In the genomic region with DNA sequence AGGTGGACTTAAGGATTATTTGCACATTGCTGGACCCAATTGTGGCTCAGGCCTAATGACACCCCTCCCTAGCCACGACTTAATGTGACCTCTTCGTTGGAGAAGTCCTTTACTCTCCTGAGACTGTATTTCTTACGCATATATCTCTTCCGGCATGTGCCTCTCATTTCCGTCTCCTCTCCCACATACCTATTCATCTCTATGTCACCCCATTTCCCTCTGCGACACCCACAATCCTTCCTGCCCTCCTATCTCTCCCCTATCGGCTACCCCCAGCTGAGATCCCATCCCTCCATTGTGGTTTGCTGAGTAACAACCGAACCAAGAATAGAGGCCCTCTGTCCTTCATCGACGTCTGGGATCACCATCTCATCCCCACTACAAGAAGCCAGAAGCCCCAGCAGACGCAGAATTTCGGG, we compare ENCODE assay signal across 8 mouse cellular contexts. TPM values are rescaled to one million over a fixed set of nuclear protein-coding genes. Genes with fewer than 3 reads are reported as not detected.
DNase-seq lines count a peak whose midpoint lies in the region; ATAC-seq and TF ChIP-seq lines count a peak whose summit lies in the region.

No protein-coding gene starts in this region.

- peak overlapping the region; percentile 88 for H3K4me2 ChIP-seq in heart, embryonic 13.5 days
- peak overlapping the region; percentile 83 for H3K4me2 ChIP-seq in hindbrain, embryonic 15.5 days
- peak overlapping the region; percentile 54 for H3K4me2 ChIP-seq in midbrain, embryonic 14.5 days (ENCODE audit: low read length)

- H3K9me3 ChIP-seq in heart, embryonic 13.5 days = no peaks in the 10 kb centered on the region
- no peaks in the 10 kb centered on the region for H3K9me3 ChIP-seq in hindbrain, embryonic 15.5 days
- no peaks in the 10 kb centered on the region for H3K9me3 ChIP-seq in midbrain, embryonic 14.5 days (ENCODE audit: control insufficient read depth, low read length)

- H3K36me3 ChIP-seq in heart, embryonic 13.5 days = peaks cover 27% of the 10 kb centered on the region
- no peaks in the 10 kb centered on the region for H3K36me3 ChIP-seq in hindbrain, embryonic 15.5 days
- H3K36me3 ChIP-seq in midbrain, embryonic 14.5 days (ENCODE audit: control insufficient read depth, insufficient read depth, low read length) = no peaks in the 10 kb centered on the region

- peak overlapping the region; percentile 67 for H3K4me3 ChIP-seq in heart, embryonic 13.5 days
- peak overlapping the region; percentile 86 for H3K4me3 ChIP-seq in bone marrow macrophage, adult 2 months (ENCODE audit: insufficient read depth, low read length)
- H3K4me3 ChIP-seq in hindbrain, embryonic 15.5 days = peak overlapping the region; percentile 40
- peak overlapping the region; percentile 30 for H3K4me3 ChIP-seq in midbrain, embryonic 14.5 days (replicated peaks; ENCODE audit: low read depth, low read length)

- H3K27ac ChIP-seq in heart, embryonic 13.5 days (replicated peaks) = peak overlapping the region; percentile 87
- H3K27ac ChIP-seq in bone marrow macrophage, adult 2 months (ENCODE audit: insufficient read depth, low read depth, low read length) = peak overlapping the region; percentile 71
- H3K27ac ChIP-seq in hindbrain, embryonic 15.5 days (replicated peaks) = no peak overlapping the region
- H3K27ac ChIP-seq in midbrain, embryonic 14.5 days (replicated peaks; ENCODE audit: low read depth, low read length) = no peak overlapping the region

- 6% methylated on average over 12 of the region's 12 CpGs for WGBS in heart, embryonic 13.5 days
- 12% methylated on average over 12 of the region's 12 CpGs for WGBS in hindbrain, embryonic 15.5 days
- WGBS in midbrain, embryonic 14.5 days = 13% methylated on average over 12 of the region's 12 CpGs

- no peak for TF ChIP-seq POLR2A in bone marrow macrophage, adult 2 months (IDR thresholded peaks at IDR 0.05; ENCODE audit: borderline replicate concordance, low read depth, low read length)

- H3K9ac ChIP-seq in heart, embryonic 13.5 days = peak overlapping the region; percentile 88
- 0 out of 2 replicates have a peak overlapping the region, but pooled peaks have one; percentile 32 for H3K9ac ChIP-seq in hindbrain, embryonic 15.5 days
- H3K9ac ChIP-seq in midbrain, embryonic 14.5 days (replicated peaks; ENCODE audit: low read length) = no peak overlapping the region

- H3K4me1 ChIP-seq in heart, embryonic 13.5 days = peaks cover 34% of the 10 kb centered on the region
- peaks cover 17% of the 10 kb centered on the region for H3K4me1 ChIP-seq in bone marrow macrophage, adult 2 months (ENCODE audit: control insufficient read depth, insufficient read depth, low read length)
- peaks cover 31% of the 10 kb centered on the region for H3K4me1 ChIP-seq in hindbrain, embryonic 15.5 days (replicated peaks)
- H3K4me1 ChIP-seq in midbrain, embryonic 14.5 days (ENCODE audit: control insufficient read depth, insufficient read depth, low read length) = peaks cover 33% of the 10 kb centered on the region

- 0 out of 2 replicates have a peak, but pooled peaks have one; percentile 0 for ATAC-seq in heart, embryonic 13.5 days (ENCODE audit: extremely low read depth, insufficient number of reproducible peaks, low FRiP score, low TSS enrichment)
- no peak for ATAC-seq in hindbrain, embryonic 15.5 days (ENCODE audit: low FRiP score, low read depth)
- ATAC-seq in midbrain, embryonic 14.5 days (ENCODE audit: low FRiP score, low TSS enrichment) = no peak

- intact Hi-C loops in left cerebral cortex, postnatal 25 days (cut with DNase I) = loop anchor here (2.0 kb wide), 1 partner anchor 17 kb away; no protein-coding TSS in a partner anchor

- no peak for DNase-seq in heart, adult 9 months (ENCODE audit: low spot score in 2 of 2)
- DNase-seq in midbrain, embryonic 14.5 days = no peak
- no peak for DNase-seq in left cerebral cortex, postnatal 25 days (ENCODE audit: low spot score in 2 of 2)
- DNase-seq in frontal cortex, adult 2 months (ENCODE audit: extremely low spot score in 1 of 2, low spot score in 1 of 2) = no peak
- no peak for DNase-seq in adrenal gland, postnatal 4 days (ENCODE audit: low spot score in 2 of 2)

- H3K27me3 ChIP-seq in heart, embryonic 13.5 days (replicated peaks) = peaks cover 29% of the 10 kb centered on the region
- H3K27me3 ChIP-seq in hindbrain, embryonic 15.5 days = peaks cover 65% of the 10 kb centered on the region
- peaks cover 54% of the 10 kb centered on the region for H3K27me3 ChIP-seq in midbrain, embryonic 14.5 days (ENCODE audit: control insufficient read depth, insufficient read depth, low read length)

- TF ChIP-seq CTCF in bone marrow macrophage, adult 2 months (IDR thresholded peaks at IDR 0.05; ENCODE audit: low read depth, low read length) = no peak

RNA-seq across cellular contexts. Expression of gene Tgfb1, which starts 2.8 kb away (rescaled TPM):
- 4.3 TPM in 2 replicates for polyA plus RNA-seq in heart, embryonic 13.5 days (2015; fragmentation: Nextera tagmentation; extraction: Ambion mirVana)
- polyA plus RNA-seq in bone marrow macrophage, adult 2 months (2012; ENCODE audit: insufficient read depth, insufficient read length, missing spikeins) = 287 and 354 TPM in 2 replicates
- 0.84 and 0.87 TPM in 2 replicates for polyA plus RNA-seq in hindbrain, embryonic 15.5 days (2015; fragmentation: Nextera tagmentation; extraction: Ambion mirVana)
- 0.67 and 1.1 TPM in 2 replicates for polyA plus RNA-seq in midbrain, embryonic 14.5 days (2014; fragmentation: Nextera tagmentation; extraction: Ambion mirVana)
- total RNA-seq in left cerebral cortex, postnatal 25 days (2021) = 1 to 10 TPM; 9.3 to 9.4 TPM
- polyA plus RNA-seq in frontal cortex, adult 2 months (2012; rRNA removed) = 7.0 and 7.2 TPM in 2 replicates
- total RNA-seq in adrenal gland, postnatal 4 days (2021) = 10 to 100 TPM; 47.3 to 48.9 TPM

RNA-seq across cellular contexts. Expression of gene B9d2, which starts 9.0 kb away (rescaled TPM):
- 30.8 and 32.8 TPM in 2 replicates for polyA plus RNA-seq in heart, embryonic 13.5 days (2015; fragmentation: Nextera tagmentation; extraction: Ambion mirVana)
- polyA plus RNA-seq in bone marrow macrophage, adult 2 months (2012; ENCODE audit: insufficient read depth, insufficient read length, missing spikeins) = 18.3 and 19.2 TPM in 2 replicates
- 41.1 and 42.8 TPM in 2 replicates for polyA plus RNA-seq in hindbrain, embryonic 15.5 days (2015; fragmentation: Nextera tagmentation; extraction: Ambion mirVana)
- polyA plus RNA-seq in midbrain, embryonic 14.5 days (2014; fragmentation: Nextera tagmentation; extraction: Ambion mirVana) = 44.3 and 47.9 TPM in 2 replicates
- 10 to 100 TPM; 23.5 to 24.9 TPM for total RNA-seq in left cerebral cortex, postnatal 25 days (2021)
- polyA plus RNA-seq in frontal cortex, adult 2 months (2012; rRNA removed) = 54.8 and 62.4 TPM in 2 replicates
- total RNA-seq in adrenal gland, postnatal 4 days (2021) = 10 to 100 TPM; 21.5 to 24.1 TPM

RNA-seq across cellular contexts. Expression of gene Tmem91, which starts 14.6 kb away (rescaled TPM):
- polyA plus RNA-seq in heart, embryonic 13.5 days (2015; fragmentation: Nextera tagmentation; extraction: Ambion mirVana) = 1.4 and 1.5 TPM in 2 replicates
- 0.87 TPM in 1 of 2 replicates, not detected in the other for polyA plus RNA-seq in bone marrow macrophage, adult 2 months (2012; ENCODE audit: insufficient read depth, insufficient read length, missing spikeins)
- polyA plus RNA-seq in hindbrain, embryonic 15.5 days (2015; fragmentation: Nextera tagmentation; extraction: Ambion mirVana) = 65.6 and 72.7 TPM in 2 replicates
- polyA plus RNA-seq in midbrain, embryonic 14.5 days (2014; fragmentation: Nextera tagmentation; extraction: Ambion mirVana) = 32.8 and 46.5 TPM in 2 replicates
- total RNA-seq in left cerebral cortex, postnatal 25 days (2021) = 10 to 100 TPM; 33.1 to 36.3 TPM
- polyA plus RNA-seq in frontal cortex, adult 2 months (2012; rRNA removed) = 49.8 and 52.0 TPM in 2 replicates
- 1 to 10 TPM in 1 of 2 experiments, under 1 TPM in 1; 0.76 to 1.9 TPM for total RNA-seq in adrenal gland, postnatal 4 days (2021)

RNA-seq across cellular contexts. Expression of gene Ccdc97, which starts 29.3 kb away (rescaled TPM):
- 19.7 and 22.1 TPM in 2 replicates for polyA plus RNA-seq in heart, embryonic 13.5 days (2015; fragmentation: Nextera tagmentation; extraction: Ambion mirVana)
- polyA plus RNA-seq in bone marrow macrophage, adult 2 months (2012; ENCODE audit: insufficient read depth, insufficient read length, missing spikeins) = 40.0 and 44.7 TPM in 2 replicates
- polyA plus RNA-seq in hindbrain, embryonic 15.5 days (2015; fragmentation: Nextera tagmentation; extraction: Ambion mirVana) = 30.9 and 40.9 TPM in 2 replicates
- polyA plus RNA-seq in midbrain, embryonic 14.5 days (2014; fragmentation: Nextera tagmentation; extraction: Ambion mirVana) = 38.3 and 47.7 TPM in 2 replicates
- total RNA-seq in left cerebral cortex, postnatal 25 days (2021) = 10 to 100 TPM; 61.8 to 70.1 TPM
- polyA plus RNA-seq in frontal cortex, adult 2 months (2012; rRNA removed) = 60.3 and 64.0 TPM in 2 replicates
- 10 to 100 TPM; 49.4 to 51.5 TPM for total RNA-seq in adrenal gland, postnatal 4 days (2021)

RNA-seq across cellular contexts. Expression of gene Exosc5, which starts 30.6 kb away (rescaled TPM):
- polyA plus RNA-seq in heart, embryonic 13.5 days (2015; fragmentation: Nextera tagmentation; extraction: Ambion mirVana) = 40.4 and 42.1 TPM in 2 replicates
- 22.6 and 30.6 TPM in 2 replicates for polyA plus RNA-seq in bone marrow macrophage, adult 2 months (2012; ENCODE audit: insufficient read depth, insufficient read length, missing spikeins)
- 39.3 and 41.8 TPM in 2 replicates for polyA plus RNA-seq in hindbrain, embryonic 15.5 days (2015; fragmentation: Nextera tagmentation; extraction: Ambion mirVana)
- 38.3 and 41.3 TPM in 2 replicates for polyA plus RNA-seq in midbrain, embryonic 14.5 days (2014; fragmentation: Nextera tagmentation; extraction: Ambion mirVana)
- total RNA-seq in left cerebral cortex, postnatal 25 days (2021) = 10 to 100 TPM; 24.0 to 24.4 TPM
- polyA plus RNA-seq in frontal cortex, adult 2 months (2012; rRNA removed) = 33.9 TPM in 2 replicates
- 10 to 100 TPM; 50.6 to 53.0 TPM for total RNA-seq in adrenal gland, postnatal 4 days (2021)

Comparison
In these comparisons a context has a peak if more than half of its experiments do, and no peak if none do; other contexts are left out.
1. H3K27ac ChIP-seq: peak in heart, embryonic 13.5 days (single experiment) and bone marrow macrophage, adult 2 months (single experiment); none in hindbrain, embryonic 15.5 days (single experiment) and midbrain, embryonic 14.5 days (single experiment).
2. H3K4me3 ChIP-seq: peak in every context shown above with its lines; median percentile 86 in bone marrow macrophage, adult 2 months; 67 in heart, embryonic 13.5 days; 40 in hindbrain, embryonic 15.5 days; 30 in midbrain, embryonic 14.5 days.
3. RNA of gene Tgfb1, which starts 2.8 kb away (polyA plus RNA-seq): 287 to 354 TPM in bone marrow macrophage, adult 2 months; 7.0 to 7.2 TPM in frontal cortex, adult 2 months, 4.3 TPM in heart, embryonic 13.5 days, 0.67 to 1.1 TPM in midbrain, embryonic 14.5 days and 0.84 to 0.87 TPM in hindbrain, embryonic 15.5 days; every median in the first group is over 10 times any median in the second.
4. RNA of gene Tmem91, which starts 14.6 kb away (polyA plus RNA-seq): 65.6 to 72.7 TPM in hindbrain, embryonic 15.5 days, 49.8 to 52.0 TPM in frontal cortex, adult 2 months and 32.8 to 46.5 TPM in midbrain, embryonic 14.5 days; 1.4 to 1.5 TPM in heart, embryonic 13.5 days and 0.87 TPM in bone marrow macrophage, adult 2 months; every median in the first group is over 10 times any median in the second.
5. Peak in every context shown above with its lines, with median percentiles within 50 percentile points of each other: H3K4me2 ChIP-seq.